Mouse (Mus musculus) layer of hippocampus, adult 18-20 months (tissue): ENCODE results near the gene Gtf2ird1. TPM values are rescaled to one million over a fixed set of nuclear protein-coding genes. Genes with fewer than 3 reads are reported as not detected.

Experiments
- DNase-seq, 2 experiments: peaks; one replicate each; pipeline ENCODE4 v3.0.0; 2022; ENCODE audit warnings: low spot score in 2 of 2
- microRNA-seq, 2 experiments: library from miRNA; unstranded; fragments of <30 nt; microRNA quantifications; one replicate each; pipeline ENCODE4 v1.2.0; 2021
- total RNA-seq, 2 experiments: library from RNA; stranded (reverse); gene quantifications; 2 replicates each; pipeline ENCODE4 v1.2.3; 2021

The Gtf2ird1 gene
- total RNA-seq, 2 experiments from 2014 or later: 19.8 to 27.3 TPM

DNA sequence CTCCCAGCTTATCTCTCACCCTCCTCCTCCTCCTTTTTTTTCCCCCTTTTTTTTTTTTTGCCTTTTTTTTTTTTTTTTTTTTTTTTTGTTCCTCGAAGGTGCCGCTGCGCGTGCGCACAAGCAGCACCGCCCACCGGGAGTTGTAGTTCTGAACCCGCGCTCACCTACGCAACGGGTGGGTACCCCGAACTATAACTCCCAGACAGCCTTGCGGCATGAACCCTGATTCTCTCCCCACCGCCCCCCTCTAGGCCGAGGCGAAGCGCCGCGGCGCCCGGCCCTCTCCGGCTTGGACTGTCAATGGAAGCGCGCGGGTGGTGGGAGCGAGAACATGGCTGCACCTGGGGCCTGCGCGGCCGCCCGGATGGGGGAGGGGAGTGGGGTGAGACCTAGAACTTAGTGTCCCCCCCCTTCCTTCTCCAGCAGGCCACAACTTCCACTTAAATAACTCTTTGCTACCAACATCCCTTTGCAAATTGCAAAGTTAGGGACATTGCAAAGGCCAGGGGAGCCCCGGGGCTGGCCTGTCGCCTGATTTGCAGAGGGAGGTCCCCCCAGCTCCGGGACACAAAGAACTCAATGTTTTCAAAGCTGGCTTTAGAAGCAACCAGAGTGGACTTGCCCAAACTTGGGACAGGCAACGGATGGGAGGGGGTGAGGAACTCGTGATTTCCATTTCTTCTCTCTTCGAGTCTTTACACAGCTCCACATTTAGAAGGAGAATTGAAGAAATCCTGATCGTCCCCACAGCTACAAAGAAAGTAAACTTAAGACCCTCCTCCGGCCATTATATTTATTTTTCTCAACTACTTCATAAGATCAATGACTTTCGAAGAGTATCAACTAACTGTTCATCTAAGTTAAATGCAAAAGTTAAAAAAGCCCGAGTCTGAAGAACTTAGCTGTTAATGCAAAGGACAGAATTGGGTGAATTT lies 141.6 kb downstream of the Gtf2ird1 start, which contains the start of gene Gtf2i:
TSS of gene Gtf2i (minus strand) at position 73 of the 935 bp plus-strand sequence.
- peak; percentile 95 to 98 for DNase-seq

DNA sequence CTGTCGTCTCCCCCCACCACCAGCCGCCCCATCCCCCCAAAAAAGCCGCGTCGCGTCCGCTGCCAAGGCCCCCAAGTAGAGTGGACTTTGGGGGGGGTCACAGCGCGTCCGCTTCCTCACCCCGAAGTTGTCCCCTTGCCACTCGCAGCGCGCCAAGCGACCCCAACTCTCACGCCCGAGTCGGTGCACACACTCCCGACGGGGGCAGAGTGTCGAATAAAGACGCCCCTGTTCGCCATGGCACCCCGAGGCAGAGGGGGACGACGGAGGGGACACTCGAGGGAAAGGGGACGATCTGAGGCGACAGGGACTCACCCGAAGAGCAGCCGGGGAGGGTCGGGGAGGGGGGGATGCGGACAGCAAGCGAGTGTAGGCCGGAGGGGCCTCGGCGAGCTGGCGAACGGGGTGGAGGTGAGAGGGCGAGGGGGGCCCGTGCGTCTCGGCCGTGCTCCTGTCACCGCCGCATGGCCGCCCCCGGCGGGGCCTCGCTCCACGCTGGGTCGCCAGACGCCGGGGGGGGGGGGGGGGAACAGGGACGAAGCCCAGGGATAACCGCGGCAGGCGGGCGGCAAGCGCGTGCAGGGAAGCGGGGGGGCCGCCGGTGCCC lies 142.3 kb downstream of the Gtf2ird1 start:
- peak; percentile 20 to 41 for DNase-seq

GRCm38 (mm10) chr5:134313451-134314067 lies 143.0 kb downstream of the Gtf2ird1 start:
- peak; percentile 82 to 90 for DNase-seq

DNA sequence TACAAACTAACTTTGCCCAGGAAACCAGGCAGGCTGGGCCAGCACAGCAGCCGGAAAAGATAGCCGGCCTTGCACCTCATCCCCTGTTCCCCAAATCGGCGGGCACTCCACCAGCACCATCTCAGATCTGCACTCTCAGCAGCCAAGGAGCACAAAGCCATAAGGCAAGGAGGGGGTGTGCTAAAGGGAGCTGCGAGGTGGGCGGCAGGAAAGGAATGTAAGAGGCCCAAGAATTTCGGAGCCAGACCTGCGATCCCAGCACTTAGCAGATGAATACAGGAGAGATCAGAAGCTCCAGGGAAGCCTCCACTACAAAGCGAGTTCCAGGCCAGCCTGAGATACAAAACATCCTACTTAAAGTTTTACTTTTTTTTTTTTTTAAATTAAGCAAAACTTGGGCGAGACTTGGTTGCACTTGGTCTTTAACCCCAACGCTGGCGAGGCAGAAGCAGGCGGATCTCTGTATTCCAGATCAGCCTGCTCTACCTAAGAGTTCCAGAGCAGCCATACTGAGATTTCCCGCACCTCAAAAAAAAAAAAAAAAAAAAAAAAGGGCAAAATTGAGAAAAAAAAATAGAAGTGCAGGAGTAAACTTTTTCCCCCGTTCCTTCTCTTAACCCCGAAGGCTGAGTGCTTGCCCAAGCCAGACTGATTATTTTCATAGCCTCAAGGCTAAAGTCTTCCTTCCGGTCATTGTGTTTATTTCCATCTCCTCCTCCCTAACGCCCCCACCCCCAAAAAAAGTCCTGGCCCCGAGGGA lies 143.6 kb downstream of the Gtf2ird1 start:
- DNase-seq: peak; percentile 25 to 53

DNA sequence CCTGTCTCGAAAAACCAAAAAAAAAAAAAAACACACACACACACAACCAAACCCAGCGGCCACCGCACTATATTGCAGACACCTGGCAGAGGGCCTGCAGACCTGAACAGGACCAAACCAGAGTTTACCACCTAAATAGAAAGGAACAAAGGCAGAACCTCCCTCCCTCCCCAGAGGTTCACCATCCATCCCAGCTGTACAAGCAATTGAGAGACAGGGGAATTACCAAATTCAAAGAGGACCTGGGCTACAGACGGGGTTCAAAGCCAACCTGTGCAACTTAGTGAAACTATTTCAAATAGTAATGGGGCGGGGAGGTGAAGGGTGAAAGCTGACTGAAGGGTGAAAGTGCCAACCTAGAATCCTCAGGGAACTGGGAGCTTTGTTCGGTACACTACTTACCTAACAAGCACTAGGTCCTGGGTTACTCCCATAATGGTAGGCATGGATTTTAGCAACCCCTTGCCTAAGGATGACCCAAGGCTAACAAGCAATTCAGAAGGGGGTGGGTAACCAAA lies 144.6 kb downstream of the Gtf2ird1 start:
- DNase-seq: no peak

DNA sequence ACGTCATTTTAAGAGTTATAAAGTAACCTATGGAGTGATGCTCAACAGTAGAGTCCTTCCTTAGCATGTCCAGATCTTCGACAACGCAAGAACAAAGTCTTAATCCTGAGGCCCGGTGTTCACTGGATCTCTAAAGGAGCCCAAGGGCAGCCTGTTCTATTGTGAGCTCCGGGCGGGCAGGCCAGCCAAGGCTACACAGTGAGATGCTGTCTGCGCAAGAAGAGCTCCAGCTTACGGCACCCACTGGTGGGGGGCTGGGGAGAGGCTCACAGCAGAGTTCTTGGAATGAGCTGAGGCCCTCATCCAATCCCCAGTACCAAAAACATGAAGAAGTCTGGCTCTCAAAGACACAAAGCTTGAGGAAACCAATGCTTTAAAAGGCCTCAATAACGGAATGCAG lies 146.3 kb downstream of the Gtf2ird1 start:
- DNase-seq: no peak

- no peak for DNase-seq
Observed at GRCm38 (mm10) chr5:134309345-134309744, 147.2 kb downstream of the Gtf2ird1 start.

Small RNAs within 50 kb of the gene (microRNA-seq; reads per million reads assigned to microRNA genes)
- gene Gm26340 (0 reads per million in 2 experiments), gene Mir3965 (0 reads per million in 2 experiments)

Other genes with a start within 250 kb of the Gtf2ird1 start
- gene Ncf1, start 227.1 kb downstream of the Gtf2ird1 start, total RNA-seq: 1 to 10 TPM; 8.6 to 9.2 TPM
- gene Gtf2i, start 142.0 kb downstream of the Gtf2ird1 start, total RNA-seq: 100 to 1,000 TPM; 220 to 231 TPM
- 100 to 1,000 TPM; 106 to 107 TPM for gene Clip2, start 95.7 kb upstream of the Gtf2ird1 start, total RNA-seq
- 1 to 10 TPM; 3.8 to 4.3 TPM for gene Syna, start 103.5 kb upstream of the Gtf2ird1 start, total RNA-seq
- gene Rfc2, start 124.7 kb upstream of the Gtf2ird1 start, total RNA-seq: 10 to 100 TPM; 49.3 to 57.6 TPM
- gene Lat2, start 158.3 kb upstream of the Gtf2ird1 start, total RNA-seq: 1 to 10 TPM; 1.8 to 3.9 TPM
- gene Eif4h, start 182.8 kb upstream of the Gtf2ird1 start, total RNA-seq: 100 to 1,000 TPM; 295 to 322 TPM
- gene Limk1, start 231.9 kb upstream of the Gtf2ird1 start, total RNA-seq: 10 to 100 TPM; 39.9 to 44.8 TPM